Mouse (Mus musculus): ENCODE measurements around the gene H2-M1.

H2-M1 gene

GRCm38 (mm10) chr17:36672119-36672518 is at the start of gene H2-M1:
TSS of gene H2-M1 (minus strand) at chr17:36672219.
- no peak for DNase-seq (ENCODE audit: low spot score)

DNA sequence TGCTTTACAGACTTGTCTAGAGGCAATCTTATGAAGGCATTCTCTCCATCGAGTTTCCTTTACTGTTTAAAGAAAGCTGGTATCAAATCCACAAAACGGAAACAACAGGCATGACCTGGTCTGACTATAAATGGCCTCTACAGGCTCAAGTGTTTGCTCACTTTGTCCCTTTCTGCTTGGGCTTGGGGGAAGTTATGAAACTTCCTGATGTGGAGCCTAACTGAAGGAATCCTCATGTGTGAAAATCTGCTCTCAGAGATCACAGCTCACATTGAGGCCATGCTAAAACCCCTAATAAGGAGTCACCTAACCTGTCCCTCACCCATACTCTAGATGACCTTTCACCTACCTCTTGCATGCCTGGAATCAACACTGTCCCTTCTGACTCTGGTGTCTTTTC is 25.7 kb upstream of the H2-M1 start:
- no peak for DNase-seq (ENCODE audit: low spot score)

GRCm38 (mm10) chr17:36642566-36642965 is 29.5 kb downstream of the H2-M1 start, which contains the start of gene H2-M9:
TSS of gene H2-M9 (minus strand) at chr17:36642666.
- no peak for DNase-seq (ENCODE audit: low spot score)
